Mouse (Mus musculus) heart, adult 11 months (tissue): ENCODE measurements around the gene Cntnap4.

Experiments used
- DNase-seq: peaks from one replicate; pipeline ENCODE4 v3.0.0; 2022

Cntnap4 gene

DNA sequence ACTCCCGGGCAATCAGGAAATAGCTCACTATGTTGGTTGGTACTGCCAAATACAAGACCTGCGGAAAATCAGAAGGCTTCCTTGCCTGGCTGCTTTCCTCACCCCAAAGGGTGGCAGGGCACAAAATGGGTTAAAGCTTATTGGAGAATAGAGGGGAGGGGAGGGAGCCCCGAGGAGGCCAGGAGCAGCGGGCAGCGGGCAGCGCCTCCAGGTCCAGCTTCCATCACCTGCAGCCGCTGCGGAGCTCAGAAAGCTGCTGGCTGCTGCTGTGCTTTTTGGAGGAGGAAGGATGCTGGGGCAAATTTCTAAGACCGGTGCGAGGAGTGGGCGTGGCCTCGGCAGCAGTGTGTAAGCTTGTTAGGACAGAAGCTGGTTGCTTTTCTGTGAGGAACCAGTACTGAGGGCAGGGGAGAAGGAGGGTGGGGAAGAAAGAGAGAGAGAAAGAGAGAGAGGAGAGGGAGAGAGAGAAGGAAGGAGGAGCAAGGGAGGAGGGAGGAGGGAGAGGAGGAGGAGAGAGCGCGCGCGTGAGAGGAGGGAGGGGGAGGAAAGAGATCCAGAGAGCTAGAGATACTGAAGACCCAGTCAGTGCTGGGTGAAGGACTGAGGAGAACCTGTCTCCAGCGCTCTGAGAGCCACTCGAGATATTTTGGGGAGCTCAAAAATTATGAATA, at the start of gene Cntnap4:
Gene Cntnap4 (plus strand): TSS at position 573 of the 671 bp plus-strand sequence.
- no peak for DNase-seq

DNA sequence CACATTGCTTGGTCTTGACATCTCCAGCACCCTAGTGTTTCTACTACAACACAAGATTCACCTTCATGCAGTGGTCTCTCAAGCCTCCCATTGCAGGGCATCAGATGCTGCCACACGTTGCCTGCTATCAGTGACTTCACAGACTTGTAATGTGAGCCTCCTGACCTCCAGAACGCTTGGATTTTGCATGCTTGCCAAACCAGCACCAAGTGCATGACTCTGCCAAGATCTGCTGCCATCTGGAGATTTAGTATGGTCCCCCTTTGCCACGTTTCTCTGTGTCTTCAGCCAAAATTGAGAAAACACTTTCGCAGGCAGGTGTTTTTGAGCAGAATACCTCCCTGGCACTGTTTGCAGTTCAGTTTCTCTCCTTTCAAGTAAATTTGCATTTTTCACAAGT, 12.5 kb upstream of the Cntnap4 start:
- DNase-seq: no peak

DNA sequence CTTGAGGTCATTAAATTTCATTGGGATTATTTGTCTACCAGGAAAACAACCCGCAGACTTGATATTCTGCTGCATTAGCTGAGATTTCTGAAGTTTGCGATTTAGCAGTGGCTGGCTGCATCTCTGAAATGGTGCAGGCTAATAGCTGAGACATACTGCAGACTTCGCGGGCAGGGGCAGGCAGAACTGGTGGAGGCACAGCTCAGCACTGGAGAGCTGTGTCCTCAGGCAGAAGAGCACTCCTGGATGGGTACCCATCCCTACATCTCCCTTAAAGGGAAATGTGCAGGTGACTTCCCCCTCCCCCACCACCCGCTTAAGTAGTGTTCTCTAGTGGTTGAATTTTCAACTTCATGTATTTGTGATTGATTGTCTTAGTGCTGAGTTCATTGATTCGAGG, 698 bp downstream of the Cntnap4 start:
- no peak for DNase-seq

DNA sequence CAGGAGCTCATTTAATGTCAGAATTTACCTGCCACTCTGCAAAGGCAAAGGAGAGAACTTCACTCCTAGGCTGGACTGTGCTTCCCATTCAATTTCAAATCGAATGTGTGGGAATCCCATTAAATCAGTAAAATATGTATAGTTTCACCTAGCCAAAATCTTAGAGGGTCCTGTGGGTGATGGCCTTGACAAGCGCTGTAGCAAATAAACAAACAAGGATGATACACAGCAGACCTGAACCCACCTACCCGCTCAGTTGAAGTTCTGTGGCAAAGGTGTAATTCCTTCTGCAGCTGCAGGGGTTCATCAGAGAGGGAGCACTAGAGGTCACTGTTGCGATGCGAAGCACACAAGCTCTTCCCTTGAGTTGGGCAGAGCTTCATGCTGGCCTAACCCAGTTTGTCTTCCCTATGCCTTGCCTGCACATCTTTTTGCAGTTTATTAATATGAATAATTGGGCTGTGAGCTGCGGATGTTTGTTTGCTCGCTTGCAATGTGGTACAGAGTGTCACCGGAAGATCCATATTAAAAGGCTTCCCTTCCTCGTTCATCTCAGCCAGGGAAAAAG, 1.6 kb downstream of the Cntnap4 start:
- no peak for DNase-seq

DNA sequence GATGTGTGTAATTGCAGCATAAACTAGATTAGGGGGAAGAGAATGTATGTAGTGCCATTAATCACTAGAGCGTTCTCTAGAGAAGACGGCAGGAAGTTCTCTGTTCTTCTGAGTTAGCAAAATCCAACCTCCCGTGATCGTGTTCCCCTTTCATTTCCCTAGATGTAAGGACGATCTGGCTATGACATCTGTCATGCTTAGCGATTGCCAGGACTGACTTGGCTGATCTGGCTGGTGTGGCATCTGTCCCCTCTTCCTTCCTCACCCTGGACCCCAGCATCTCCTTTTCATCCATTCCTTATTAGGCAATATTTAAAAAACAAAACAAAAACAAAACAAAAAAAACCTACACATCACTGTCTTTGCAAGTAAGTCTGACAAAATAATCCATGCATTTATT, 11.6 kb downstream of the Cntnap4 start:
- peak; percentile 74 for DNase-seq

DNA sequence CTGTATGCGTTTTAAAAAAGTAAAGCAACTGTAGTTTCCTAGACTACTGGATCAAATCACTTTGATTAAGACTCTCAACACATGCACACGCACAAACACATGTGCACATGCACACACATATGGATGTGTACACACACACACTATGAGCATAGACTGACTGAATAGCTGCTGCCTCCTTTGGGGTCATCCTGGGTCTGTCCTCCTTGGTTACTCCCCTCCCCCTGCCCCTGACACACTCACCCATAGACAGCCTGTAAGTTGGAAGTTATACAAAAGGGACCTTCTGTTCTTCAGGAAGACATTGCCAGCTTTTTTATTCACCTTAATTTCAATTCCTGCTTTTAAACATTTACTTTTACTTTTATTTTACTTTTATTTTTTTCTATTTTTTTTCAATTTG, 13.6 kb downstream of the Cntnap4 start:
- DNase-seq: no peak

DNA sequence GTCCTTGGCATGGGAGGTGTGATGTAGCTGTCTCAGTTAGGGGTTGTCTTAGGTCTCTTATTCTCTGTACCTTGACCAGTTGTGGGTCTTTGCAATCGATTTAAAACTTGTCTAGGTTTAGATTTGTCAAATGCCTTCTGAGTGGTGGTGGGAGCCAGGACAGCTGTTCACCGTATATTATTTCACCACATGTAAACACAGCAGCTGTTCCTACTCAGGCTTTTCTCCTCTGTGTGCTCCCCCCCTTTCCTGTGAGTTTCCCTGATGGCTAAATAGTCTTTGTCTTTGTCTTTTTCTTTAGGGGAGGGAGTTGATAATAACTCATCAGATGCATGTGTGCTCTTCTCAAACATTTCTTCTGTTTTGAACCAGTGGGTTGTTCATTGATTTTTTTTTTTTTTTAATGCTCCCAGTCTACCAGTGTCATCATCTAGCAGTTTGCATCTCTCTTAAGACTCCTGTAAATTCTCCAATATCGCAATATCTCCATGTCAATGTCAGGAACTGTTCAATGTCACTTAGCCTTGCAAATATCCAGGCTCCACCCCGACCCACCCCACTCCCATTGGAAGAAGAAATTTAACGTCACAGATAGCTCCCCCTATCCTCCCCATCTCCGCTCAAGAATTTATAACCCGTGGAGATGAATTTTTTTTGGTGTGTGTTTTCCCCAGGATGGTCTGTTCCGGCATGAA, 18.7 kb downstream of the Cntnap4 start:
- DNase-seq: no peak

DNA sequence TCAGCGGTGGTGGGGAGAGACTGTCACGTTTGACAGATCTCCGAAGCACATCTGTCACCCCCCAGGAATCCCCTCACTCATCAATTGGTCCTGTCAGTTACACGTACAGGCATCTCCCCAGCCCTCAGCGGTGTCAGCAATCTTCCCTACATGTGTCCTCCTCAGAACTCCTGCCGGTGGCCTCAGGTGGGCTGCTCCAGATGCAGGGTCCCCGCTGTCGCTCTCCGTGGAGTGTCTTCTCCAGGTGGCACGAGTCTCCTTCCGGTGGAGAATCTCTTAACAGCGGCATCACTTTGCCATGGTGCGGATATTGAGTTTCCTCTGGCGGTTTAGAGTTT, 19.2 kb downstream of the Cntnap4 start:
- DNase-seq: peak; percentile 80

DNA sequence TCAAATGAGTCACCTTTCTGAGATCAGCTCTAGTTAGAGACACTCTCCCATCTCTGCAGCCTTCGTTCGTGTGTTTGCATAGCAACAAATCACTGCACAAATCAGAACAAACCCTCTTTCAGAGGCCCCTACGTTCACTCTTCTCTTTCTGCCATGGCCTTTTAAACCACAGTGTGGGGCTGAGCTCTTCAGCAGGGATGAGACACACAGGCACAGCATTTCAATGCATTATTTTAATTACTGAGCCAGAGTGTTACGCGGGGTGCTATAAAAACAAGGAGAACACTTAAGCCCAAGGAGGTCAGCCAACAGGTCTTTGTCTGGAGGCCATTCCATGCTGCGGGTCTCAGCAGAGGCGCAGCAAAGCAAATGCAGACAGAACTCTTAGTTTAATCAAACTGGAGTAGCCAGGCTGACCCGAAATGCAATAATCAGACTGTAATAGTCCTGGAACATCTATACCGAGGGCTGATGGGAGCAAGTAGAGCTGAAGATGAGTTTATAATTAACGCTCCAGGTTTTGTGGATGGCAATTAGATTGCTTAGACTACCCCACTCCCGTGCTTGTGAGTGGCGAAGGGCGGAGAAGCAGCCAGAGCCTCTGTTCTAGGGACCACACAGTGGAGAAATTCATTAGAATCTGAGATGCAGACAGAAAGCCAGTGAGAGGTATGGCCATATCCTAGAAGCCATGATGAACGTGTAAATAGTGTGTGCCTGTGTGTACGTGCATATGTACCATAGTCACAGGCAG, 26.4 kb downstream of the Cntnap4 start:
- DNase-seq: no peak

DNA sequence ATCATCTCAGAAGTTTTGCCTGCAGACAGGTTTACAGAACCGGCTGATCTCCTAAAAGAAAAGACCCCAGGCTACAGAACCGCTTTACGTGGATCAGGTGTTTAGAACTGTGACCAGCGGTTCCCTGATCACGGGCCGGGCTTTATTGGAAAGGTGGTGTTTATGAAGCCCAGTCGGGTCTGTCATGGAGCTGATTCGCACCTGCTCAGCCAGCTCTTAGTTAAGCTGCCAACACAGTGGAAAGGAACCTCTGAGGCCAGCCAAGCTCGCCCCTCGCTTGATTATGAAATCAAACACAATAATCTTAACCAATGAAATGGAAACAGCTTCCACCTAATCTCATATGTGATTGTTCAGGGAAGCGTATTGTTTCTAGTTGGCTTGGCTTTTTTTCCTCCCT, 30.1 kb downstream of the Cntnap4 start:
- DNase-seq: no peak

DNA sequence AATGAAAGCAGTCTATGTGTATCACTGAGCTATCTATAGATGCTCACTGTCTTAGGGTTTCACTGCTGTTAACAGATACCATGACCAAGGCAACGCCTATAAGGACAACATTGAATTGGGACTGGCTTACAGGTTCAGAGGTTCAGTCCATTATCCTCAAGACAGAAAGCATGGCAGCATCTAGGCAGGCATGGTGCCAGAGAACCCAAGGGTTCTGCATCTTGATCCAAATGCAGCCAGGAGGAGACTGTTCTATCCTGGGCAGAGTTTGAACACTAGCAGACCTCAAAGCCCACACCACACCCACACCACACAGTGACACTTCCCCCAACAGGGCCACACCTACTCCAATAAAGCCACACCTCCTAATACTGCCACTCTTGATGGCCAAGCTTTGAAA, 31.3 kb downstream of the Cntnap4 start:
- DNase-seq: no peak

DNA sequence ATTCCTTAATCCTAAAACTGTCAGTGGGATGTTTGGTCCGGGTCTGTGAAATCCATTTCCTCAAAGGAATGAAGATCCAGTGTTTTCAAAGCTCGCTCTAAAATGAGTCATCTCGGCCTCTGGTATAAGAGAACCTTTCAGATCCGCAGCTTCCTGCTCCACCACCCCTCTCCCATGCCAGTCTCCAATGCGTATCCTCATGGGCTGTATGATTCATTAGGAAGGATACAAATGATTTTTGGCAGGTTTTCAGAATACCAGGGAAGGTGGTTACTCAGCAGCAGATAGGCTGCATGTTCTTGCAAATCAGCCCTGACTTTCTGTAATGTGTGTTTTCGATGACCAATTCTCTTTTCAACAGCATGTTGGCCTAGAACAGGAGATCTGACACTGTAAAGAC, 40.3 kb downstream of the Cntnap4 start:
- DNase-seq: no peak

DNA sequence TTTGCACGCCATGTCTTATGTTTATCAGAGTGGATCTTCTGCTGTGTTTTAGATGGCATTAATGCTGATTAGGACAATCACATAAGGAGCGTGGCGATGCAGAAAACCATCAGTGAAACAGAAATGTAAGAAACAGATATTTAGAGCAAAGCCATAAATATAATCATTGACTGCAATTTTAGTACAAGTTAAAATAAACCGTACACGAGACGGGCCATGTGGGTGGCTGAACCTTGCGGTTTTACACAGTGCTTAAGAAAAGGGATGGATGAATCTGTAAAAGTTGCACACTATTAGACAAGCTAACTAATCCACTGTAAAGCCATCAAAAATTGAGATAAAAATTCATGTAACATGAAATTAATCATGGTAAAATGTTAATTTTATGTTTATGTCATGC, 58.9 kb downstream of the Cntnap4 start:
- DNase-seq: no peak

DNA sequence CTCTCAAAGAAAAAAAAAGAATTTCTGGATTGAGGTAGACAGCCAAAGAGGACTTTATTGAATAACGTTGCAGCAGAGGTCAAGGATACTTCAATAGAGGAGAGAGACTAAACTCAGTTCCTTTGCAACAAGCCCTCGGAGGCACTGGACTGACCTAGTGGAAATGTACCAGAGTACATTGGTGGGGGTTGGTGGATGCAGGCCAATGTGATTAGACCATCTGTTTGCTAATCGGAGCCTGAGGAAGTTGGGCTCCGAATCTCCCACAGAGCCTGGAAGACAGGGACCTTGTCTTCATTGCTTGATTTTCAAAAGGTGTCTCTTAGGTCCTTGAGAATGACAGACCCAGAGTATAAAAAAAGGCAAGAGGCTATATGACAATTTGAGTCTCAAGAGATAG, 82.8 kb downstream of the Cntnap4 start:
- DNase-seq: no peak

DNA sequence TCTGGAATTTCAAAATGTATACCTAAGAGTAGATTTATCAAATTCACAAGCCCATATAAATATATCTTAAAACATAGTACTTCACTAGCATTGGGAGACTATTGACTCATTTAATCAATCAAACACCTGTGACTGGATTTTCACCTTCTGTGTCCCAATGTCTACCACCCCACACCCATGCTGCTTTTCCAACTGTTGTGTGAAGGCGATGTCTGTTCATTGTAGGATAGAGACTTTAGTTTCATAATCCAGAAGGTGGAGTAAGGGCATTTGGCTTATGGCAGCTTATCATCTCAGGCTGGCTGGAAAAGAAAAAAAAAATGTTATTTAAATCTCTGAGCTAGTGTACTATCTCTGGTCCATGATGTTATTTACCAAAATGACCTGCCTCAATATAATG, 83.4 kb downstream of the Cntnap4 start:
- DNase-seq: no peak

DNA sequence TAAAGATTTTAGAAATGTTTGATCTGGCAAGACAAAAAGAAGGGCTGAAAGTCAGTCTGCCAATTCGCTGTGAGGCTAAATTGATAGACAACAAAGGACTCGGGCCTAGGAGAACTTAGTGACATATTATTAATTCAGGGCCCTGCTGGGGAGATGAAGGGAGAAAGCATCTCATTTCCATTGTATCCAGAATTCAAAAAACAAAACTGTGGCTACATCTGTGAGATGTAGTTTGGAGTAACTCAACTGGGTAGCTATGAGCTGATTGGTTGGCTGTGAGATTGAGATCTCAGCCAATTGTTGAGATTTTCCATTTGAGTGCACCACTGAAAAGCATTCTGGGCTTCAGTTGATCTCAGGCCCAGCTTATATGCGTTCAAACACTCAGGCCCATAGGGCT, 84.2 kb downstream of the Cntnap4 start:
- no peak for DNase-seq

DNA sequence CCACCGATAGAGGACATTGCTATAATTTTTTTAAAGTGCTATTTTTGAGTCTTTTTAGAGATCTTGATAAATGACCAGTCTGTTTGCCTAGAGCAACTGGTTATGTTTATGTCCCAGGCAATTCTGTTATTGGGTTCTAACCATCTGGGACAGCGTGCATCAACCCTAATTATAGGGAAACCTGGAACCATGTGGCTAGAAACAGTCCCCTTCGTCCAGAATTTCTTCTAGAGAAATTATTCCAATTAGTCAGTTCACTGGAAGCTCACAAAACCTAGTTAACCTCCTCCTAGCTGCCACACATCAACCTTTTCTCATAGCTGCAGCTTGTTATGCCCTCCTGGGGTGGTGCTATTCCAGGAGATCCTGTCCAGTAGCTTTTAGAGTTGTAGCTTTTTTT, 94.2 kb downstream of the Cntnap4 start:
- no peak for DNase-seq

DNA sequence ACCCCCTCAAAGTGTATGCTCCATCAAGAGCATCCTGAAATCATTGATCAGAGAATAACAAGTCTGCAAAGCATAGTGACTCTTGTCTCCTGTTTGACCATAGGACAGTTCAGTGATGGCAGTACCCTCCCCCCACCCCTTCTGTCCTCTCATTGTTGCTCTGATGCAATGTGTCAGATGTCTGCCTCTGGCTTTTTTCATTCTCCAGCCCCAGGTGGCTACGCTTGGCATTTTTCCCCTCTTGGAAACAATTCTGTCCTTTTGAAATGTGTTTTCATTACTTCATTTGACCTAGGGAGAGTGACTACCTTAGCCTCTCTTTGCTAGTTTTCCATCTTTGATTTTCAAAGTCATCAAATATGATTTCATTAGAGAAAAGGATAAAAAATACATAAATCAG, 104.8 kb downstream of the Cntnap4 start:
- DNase-seq: no peak

DNA sequence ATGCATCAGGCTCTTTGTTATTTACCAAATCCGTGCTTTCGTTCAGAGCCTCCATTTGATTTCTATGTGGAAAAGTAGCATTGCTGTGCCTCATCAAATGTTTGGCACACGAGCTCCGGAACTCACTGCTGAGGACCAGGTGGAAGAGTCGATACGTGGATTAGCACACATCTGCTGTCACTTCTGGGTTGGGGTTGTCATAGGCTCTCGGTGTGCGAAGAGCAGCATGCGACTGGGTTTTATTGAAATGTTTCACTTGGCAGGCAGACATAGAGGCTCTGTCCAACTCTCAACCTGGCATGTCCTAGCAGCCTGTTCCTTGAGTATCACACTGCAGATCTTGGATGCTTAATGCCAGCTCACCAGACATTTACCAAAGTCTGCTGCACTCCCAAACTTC, 111.9 kb downstream of the Cntnap4 start:
- no peak for DNase-seq

DNA sequence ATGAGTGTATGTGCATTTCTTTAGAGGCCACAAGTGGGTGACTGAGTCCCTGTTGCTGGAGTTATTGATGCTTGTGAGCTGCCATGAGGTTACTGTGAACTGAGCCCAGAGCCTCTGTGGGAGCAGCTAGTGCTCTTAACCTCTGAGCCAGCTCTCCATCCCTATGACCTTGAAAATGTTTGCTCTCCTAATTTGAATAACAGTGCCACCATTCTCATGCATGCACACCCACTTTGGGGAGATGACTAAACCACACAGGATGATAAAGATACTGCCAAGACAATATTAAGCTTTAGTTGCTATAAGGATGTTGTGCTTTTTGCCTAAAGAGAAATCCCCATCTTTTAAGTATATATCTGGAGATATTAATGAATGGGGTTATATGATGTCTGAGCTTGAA, 125.9 kb downstream of the Cntnap4 start:
- DNase-seq: no peak

DNA sequence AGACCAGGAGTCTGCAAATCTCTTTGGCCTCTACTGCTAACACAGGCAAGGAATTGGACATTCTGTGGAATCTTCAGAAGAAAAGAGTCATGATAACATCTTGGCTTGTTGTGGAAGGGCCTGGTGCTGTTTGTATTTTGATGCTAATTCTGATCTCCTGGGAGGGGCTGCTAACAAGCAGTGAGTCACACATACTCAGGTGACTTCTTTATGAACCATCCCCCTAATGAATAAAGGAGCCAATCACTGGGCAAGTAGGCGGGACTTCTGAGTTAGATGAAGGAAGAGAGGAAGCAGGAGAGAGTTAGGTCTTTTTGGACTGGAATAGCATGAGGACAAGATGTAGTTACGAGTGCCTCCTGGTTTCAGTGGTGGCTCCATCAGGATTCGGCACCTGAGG, 128.3 kb downstream of the Cntnap4 start:
- DNase-seq: no peak

DNA sequence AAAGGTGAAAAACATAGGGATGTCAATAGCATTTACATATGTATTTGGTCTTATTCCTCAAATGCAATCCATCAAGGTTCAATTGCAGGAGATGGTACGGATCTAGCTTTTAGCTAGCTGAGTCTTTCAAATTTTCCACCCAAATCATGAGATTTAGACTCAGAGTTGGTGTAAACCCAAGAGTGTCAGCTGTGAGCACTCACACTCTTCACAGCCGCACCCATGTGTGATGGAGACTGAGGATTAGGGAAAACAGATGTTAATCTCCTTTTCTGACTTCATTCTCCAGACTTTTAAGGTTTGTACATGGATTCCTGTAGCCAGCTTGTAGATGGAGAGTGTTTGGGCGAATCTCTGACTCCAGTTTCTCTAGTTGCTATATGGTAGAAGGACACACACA, 147.1 kb downstream of the Cntnap4 start:
- no peak for DNase-seq

DNA sequence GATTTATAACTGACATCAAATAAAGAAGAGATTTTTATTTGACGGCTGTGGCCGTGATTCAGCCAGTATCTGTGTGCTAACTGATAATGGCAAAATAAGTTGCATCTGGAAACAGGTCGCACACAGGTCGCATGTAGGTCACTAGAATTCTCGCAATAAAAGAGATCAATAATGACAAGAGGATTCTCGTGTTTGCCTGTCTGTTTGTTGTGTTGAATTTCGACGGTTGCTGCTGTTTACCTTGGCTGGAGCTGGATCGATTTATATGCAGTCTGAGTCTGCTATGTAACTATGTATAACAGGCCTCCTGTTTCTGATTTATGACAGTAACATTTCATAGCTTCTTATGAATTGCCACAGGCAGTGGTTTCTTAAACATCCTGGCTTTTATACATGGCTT, 155.1 kb downstream of the Cntnap4 start:
- no peak for DNase-seq
